Mouse (Mus musculus) C2C12 (cell line): Measurements from ENCODE around the gene Phactr3.

Experiments used
- CEBPB ChIP-seq: IDR thresholded peaks from one replicate; pipeline ENCODE4 v1.6.1; 2011; ENCODE audit warnings: low read depth, mild to moderate bottlenecking, control low read depth, moderate library complexity
- CTCF ChIP-seq: IDR thresholded peaks from one replicate; pipeline ENCODE4 v1.5.1; 2011; ENCODE audit not compliant: control insufficient read depth, insufficient read depth, insufficient read length
- FOSL1 ChIP-seq: IDR thresholded peaks from one replicate; pipeline ENCODE4 v1.8.0; 2011; ENCODE audit warnings: mild to moderate bottlenecking, low read length; ENCODE audit not compliant: poor library complexity, insufficient read depth, severe bottlenecking
- MAX ChIP-seq: IDR thresholded peaks from one replicate; pipeline ENCODE4 v1.6.1; 2011; ENCODE audit warnings: mild to moderate bottlenecking, control low read depth
- MYOG ChIP-seq: IDR thresholded peaks from one replicate; pipeline ENCODE4 v1.6.1; 2011; ENCODE audit not compliant: control insufficient read depth, insufficient read length; ENCODE audit errors: extremely low read depth
- USF1 ChIP-seq: IDR thresholded peaks from one replicate; pipeline ENCODE4 v1.6.1; 2011; ENCODE audit warnings: low read depth, mild to moderate bottlenecking, control low read depth, moderate library complexity

DNA sequence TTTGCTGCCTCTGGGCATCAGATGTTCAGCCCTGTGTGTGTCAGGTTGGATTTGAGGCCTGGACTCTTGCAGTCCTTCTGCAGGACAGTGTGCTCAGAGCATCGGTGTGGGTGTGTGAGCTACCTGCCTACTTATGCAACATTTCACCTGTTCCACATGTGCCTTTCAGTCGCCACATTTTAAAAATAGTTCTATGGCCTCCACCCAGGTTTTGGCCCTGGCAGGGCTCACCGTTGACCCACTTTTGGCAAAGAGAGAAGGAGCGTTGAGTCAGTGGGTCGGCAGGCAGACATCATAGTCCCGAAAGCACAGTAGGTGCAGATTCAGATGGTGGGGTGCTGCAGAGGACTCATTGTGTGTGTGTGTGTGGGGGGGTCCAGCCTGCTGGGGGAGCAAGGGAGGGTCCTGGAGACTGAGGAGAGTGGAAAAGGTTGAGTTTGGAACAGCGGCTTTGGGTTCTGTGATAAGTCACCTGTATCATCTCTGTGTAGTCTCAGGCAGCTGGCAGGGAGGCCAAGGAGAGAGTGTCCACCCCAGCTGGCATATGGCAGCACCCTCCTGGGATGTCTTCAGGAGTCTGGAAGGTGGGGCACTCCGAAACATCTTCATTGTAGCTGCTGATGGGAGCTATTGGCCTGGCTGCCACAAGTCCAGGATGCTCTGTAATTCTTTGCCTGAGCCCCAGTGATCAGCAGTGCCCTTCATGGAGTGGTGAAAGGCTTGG, 2.0 kb downstream of the Phactr3 start:
- TF ChIP-seq CTCF (no peak), MYOG (no peak), CEBPB (no peak), MAX (no peak), USF1 (no peak), FOSL1 (no peak)
